Mouse (Mus musculus) spleen, postnatal 0 days (tissue): Measurements from ENCODE around the gene Tex22. TPM values are rescaled to one million over a fixed set of nuclear protein-coding genes. Genes with fewer than 3 reads are reported as not detected.

Experiments
- polyA plus RNA-seq: library from polyadenylated mRNA; unstranded; fragments of >200 nt; fragmentation: Nextera tagmentation; extraction: Ambion mirVana; gene quantifications from 2 replicates; pipeline ENCODE4 v1.2.1, GENCODE M21; 2015

Gene Tex22
- not detected in 2 replicates for polyA plus RNA-seq

DNA sequence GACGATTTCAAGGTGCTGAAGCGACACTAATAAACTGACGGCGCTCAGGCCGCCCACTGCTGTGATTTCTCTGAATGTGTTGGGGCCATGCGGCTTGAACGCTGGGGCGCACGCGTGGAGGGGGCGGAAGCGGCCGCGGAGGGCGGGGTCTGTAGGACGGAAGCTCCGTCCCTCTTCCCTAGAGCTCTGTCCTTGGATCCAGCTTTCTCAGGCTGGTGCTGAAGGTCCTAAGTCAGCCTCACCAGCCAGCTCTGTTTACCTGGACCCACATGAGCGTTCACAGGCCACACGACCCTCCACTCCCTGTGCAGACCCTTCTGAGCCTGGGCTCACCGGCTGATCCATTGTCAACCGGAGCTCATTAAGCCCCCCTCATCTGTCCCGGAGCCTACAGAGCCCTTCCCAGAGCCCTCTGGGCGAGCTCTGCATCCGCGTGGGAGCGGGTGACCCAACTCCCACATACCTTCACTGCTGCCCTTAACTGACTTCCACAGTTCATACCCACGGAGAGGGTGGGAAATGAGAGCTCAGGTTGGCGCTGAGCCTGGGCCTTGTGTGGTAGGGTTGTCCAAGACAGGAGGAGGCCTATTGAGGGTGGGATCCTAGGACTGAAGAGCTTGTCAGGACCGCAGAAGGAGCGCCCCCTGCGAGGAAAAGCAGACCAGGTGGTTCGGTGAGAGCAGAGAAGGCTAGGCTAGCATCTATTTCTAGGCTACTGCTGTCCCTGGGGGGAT is at the start of gene Tex22:
TSS of gene Tex22 (plus strand) at position 174 of the 734 bp plus-strand sequence.

DNA sequence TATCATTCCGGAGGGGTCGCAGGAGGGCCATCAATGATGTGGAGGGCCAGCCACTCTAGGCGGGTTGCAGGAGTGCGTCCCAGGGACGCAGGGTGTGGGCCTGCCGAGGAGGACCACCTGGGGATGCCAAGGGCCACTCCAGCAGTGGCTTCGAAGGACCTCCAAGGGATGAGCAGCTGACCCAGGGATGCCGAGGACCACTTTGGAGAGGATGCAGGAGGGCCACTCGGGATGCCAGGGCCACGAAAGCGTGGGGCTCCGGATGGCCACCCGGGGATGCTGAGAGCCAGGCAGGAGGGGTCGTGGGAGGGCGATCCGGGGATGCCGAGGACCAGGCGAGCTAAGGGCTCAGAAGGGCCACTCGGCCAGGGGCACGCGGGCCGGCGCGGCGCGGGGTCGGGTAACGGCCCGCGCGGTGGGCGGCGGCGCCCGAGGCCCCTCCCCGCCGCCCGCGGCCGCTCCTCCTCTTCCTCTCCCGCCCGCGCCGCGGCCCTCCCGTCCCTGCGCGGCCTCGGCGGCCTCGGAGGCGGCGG is 23.5 kb downstream of the Tex22 start, which contains the start of gene Mta1:
TSS of gene Mta1 (plus strand) at position 530 of the 533 bp plus-strand sequence.

Other genes starting within 250 kb of the Tex22 start
- gene Cdca4, start 245.1 kb upstream of the Tex22 start, polyA plus RNA-seq, result 77.8 and 82.7 TPM in 2 replicates
- gene Gpr132, start 206.3 kb upstream of the Tex22 start, polyA plus RNA-seq, result 1.6 and 1.7 TPM in 2 replicates
- 0.90 and 1.3 TPM in 2 replicates for gene Jag2, start 144.7 kb upstream of the Tex22 start, polyA plus RNA-seq
- gene Nudt14, start 132.4 kb upstream of the Tex22 start, polyA plus RNA-seq, result 24.7 and 32.5 TPM in 2 replicates
- 9.0 and 11.7 TPM in 2 replicates for gene Btbd6, start 98.0 kb upstream of the Tex22 start, polyA plus RNA-seq
- gene Brf1, start 73.8 kb upstream of the Tex22 start, polyA plus RNA-seq, result 46.0 and 52.5 TPM in 2 replicates
- gene Pacs2, start 60.0 kb upstream of the Tex22 start, polyA plus RNA-seq, result 9.3 and 9.8 TPM in 2 replicates
- 9.7 and 10.4 TPM in 2 replicates for gene Mta1, start 23.8 kb downstream of the Tex22 start, polyA plus RNA-seq
- gene Crip2, start 65.7 kb downstream of the Tex22 start, polyA plus RNA-seq, result 121 and 135 TPM in 2 replicates
- 562 and 624 TPM in 2 replicates for gene Crip1, start 71.8 kb downstream of the Tex22 start, polyA plus RNA-seq
- gene Tedc1, start 81.9 kb downstream of the Tex22 start, polyA plus RNA-seq, result 14.0 and 14.7 TPM in 2 replicates
- gene Tmem121, start 111.4 kb downstream of the Tex22 start, polyA plus RNA-seq, result 2.0 and 2.1 TPM in 2 replicates